Mouse (Mus musculus) neural tube, embryonic 10.5 days (tissue): Measurements from ENCODE around the gene Ldlrap1.
A peak's percentile ranks its signal among the peaks of the same experiment; 100 is the strongest.

Experiments
- DNase-seq: peaks from one replicate; pipeline ENCODE4 v3.0.0-alpha.2; 2017; ENCODE audit warnings: low spot score; ENCODE audit errors: extremely low spot score

Gene Ldlrap1

GRCm38 (mm10) chr4:134713937-134714336 is 53.9 kb downstream of the Ldlrap1 start:
- DNase-seq = peak; percentile 76

GRCm38 (mm10) chr4:134705311-134705710 is 62.5 kb downstream of the Ldlrap1 start:
- no peak for DNase-seq

DNA sequence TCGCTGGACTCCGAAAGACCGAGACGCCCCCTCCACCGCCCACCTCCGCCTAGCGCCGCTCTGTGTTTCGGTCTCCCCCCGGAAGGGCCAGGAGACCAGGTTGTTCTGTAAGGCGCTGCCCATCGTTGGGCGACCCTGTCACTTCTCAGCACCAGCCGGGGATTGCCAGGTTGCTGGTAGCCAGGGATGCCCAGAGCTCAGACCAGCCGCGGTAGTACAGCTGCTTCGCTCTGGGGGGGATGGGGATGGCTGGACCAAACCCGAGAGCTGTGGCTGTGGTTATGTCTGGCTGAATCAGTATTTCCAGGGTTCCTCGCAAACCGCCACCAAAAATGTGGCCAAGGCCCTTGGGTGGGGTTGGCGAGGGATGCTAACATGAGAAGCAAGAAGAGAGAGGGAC is 63.2 kb downstream of the Ldlrap1 start:
- DNase-seq = no peak

GRCm38 (mm10) chr4:134703835-134704546 is 63.8 kb downstream of the Ldlrap1 start, which contains the start of gene Man1c1:
Gene Man1c1, minus strand, starts transcription at chr4:134704290.
- peak; percentile 99 for DNase-seq

DNA sequence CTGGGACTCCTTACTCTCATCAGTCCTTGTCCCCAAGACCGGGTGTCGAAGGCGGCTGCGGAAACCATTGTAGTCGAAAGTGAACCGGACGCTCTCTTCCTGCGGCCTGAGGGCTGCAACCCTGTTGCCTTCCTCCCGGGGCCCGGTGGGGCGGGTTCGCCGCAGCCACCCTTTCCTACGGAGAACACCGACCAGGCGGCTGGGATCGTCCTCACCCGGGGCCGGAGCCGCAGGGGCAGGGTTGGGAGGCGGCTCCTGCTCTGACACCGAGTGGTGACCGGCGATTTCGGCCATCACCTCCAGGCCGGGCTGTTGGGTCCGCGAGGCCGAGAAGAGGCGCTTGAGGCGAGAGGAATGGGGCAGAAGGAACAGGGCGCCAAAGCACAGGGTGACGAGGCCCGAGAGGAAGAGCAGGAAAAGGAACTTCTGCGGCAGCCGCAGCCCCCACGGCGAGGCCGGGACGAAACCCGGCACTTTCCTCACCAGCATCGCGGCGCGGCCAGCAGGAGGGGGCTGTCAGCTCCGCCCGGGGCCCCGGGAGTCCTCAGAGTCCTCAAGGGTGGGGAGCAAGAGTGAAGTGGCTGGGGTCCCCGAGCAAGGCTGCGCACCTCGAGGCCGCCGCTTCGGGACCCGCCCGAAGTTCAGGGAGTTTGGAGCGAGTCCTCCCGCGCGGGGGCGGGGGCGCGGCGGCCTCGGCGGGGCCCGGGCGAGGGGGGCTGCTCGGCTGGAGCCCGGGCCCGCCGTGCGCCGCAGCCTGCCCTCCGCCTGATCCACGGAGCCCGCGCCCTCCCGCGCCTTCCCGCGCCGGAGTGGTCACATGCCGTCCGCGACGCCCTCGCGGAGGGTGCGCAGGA is 64.6 kb downstream of the Ldlrap1 start:
- peak; percentile 75 for DNase-seq

GRCm38 (mm10) chr4:134701934-134702333 is 65.9 kb downstream of the Ldlrap1 start:
- peak; percentile 84 for DNase-seq

GRCm38 (mm10) chr4:134700911-134701310 is 66.9 kb downstream of the Ldlrap1 start:
- DNase-seq = no peak

DNA sequence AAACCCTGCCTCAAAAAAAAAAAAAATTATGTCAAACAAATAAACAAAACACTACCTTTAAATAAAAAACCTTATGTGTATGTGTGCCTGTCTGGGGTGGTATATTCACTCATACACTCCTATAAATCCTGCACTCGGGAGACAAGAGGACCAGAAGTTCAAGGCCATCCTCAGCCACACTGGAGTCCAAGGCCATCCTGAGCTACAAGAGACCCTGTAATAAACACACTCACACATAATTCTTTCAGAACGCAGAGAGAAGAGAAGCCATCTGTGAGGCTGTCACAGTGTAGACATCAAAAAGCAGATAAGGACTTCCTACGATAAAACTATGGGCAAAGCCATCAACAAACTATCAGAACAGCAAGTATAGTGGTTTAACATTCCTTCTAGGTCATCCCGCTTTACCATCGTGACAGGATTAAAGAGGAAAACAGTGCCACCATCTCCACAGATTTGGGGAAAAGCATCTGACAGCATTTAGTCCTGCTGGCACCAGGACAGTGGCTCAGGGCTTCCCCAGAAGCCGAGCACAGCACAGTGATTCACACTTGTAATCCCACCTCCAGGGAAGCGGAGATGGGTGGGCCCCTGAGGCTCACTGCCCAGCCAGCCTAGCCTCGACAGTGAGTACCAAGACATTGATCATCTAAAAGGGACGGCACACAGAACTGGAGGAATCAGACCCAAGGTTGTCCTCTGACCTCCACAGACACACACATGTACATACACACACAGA is 74.5 kb downstream of the Ldlrap1 start:
- DNase-seq = no peak

DNA sequence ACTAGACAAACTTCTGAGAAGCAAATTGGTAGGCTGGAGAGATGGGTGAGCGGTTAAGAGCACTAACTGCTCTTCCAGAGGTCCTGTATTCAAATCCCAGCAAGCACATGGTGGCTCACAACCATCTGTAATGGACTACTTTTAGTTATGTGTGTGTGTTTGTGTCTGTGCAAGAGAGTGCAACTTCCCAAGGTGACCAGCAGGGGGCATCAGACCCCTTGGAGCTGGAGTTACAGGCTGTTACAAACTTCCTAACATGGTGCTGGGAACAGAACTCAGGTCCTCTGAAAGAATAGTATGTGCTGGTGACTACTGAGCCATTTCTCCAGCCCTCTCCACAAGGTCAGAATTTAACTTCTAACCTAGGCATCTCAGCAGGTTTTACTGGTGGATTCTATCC is 75.4 kb downstream of the Ldlrap1 start:
- no peak for DNase-seq
